Mouse (Mus musculus): ENCODE measurements around the gene Smc1b.

GRCm38 (mm10) chr15:85043116-85043515 is 88.6 kb downstream of the Smc1b start:
- TF ChIP-seq CTCF (IDR thresholded peaks at IDR 0.05; ENCODE audit: control insufficient read depth, insufficient read depth, insufficient read length) (no peak), CEBPB (IDR thresholded peaks at IDR 0.05; ENCODE audit: low read depth) (no peak), MYOG (IDR thresholded peaks at IDR 0.05; ENCODE audit: control insufficient read depth, extremely low read depth, insufficient read length) (no peak)

Data from C2C12 (cell line).